Comparison of ENCODE assay signal across 9 mouse cellular contexts in the genomic region with DNA sequence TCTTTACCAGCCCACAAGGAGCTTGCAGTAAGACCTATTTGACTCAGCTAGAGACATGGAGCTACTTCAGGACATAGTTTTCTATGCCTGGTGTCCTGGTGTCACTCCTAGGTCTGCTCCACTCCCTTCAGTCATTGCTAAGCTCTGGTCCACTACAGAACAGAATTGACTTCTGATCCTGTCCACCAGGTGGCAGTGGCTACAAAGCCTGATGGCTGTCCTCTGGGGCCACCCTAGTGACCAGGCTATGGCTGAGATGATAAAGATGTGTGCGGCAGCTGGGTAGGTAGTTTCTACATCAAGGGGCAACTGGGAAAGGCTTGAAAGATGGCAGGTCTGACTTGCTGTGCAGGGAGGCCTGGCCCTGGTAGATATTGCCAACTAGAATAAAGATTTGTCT. TPM values are rescaled to one million over a fixed set of nuclear protein-coding genes. Genes with fewer than 3 reads are reported as not detected.
DNase-seq lines count a peak whose midpoint lies in the region; ATAC-seq and TF ChIP-seq lines count a peak whose summit lies in the region.
"Had no signal": no experiment of that assay in that cellular context is flagged by ENCODE, and none has a peak within 500 bp of the region (broad histone marks: within the 10 kb centered on the region; RNA-seq: fewer than 3 reads in every experiment).

No protein-coding gene starts in this region.

- 57% methylated on average over 1 of the region's 1 CpGs for WGBS in forebrain, embryonic 11.5 days
- WGBS in forebrain, embryonic 16.5 days, result 46% methylated on average over 1 of the region's 1 CpGs

- DNase-seq in forebrain, embryonic 11.5 days (ENCODE audit: low spot score), result peak; percentile 76
- DNase-seq in layer of hippocampus, adult 11-12 months (ENCODE audit: low spot score), result peak; percentile 70
- peak; percentile 80 for DNase-seq in lung, postnatal 25 days (ENCODE audit: low spot score)
- peak; percentile 80 for DNase-seq in retina, postnatal 1 day

- peak; percentile 53 for TF ChIP-seq CTCF in bone marrow macrophage, adult 2 months (IDR thresholded peaks at IDR 0.05; ENCODE audit: low read depth, low read length)
- peak; percentile 59 for TF ChIP-seq CTCF in embryonic fibroblast, embryonic 13.5 days (IDR thresholded peaks at IDR 0.05; ENCODE audit: borderline replicate concordance, insufficient read depth, low read length)

- H3K36me3 ChIP-seq in forebrain, embryonic 11.5 days (ENCODE audit: control insufficient read depth, insufficient read depth, low read length), result no peaks in the 10 kb centered on the region; the same call in 1 of the 2 replicates
- peaks cover 2% of the 10 kb centered on the region; the same call in 1 of the 2 replicates for H3K36me3 ChIP-seq in forebrain, embryonic 16.5 days (ENCODE audit: control insufficient read depth, insufficient read depth)

- no peak overlapping the region for H3K4me2 ChIP-seq in forebrain, embryonic 11.5 days (ENCODE audit: low read depth, low read length, severe bottlenecking)
- no peak overlapping the region for H3K4me2 ChIP-seq in forebrain, embryonic 16.5 days (ENCODE audit: low read length)
- H3K4me2 ChIP-seq: limb, embryonic 13.5 days had no signal

- no peaks in the 10 kb centered on the region for H3K4me1 ChIP-seq in forebrain, embryonic 11.5 days (replicated peaks; ENCODE audit: control insufficient read depth, insufficient read depth, low read length)
- H3K4me1 ChIP-seq in forebrain, embryonic 16.5 days (replicated peaks; ENCODE audit: control insufficient read depth, insufficient read depth, low read length), result no peaks in the 10 kb centered on the region
- H3K4me1 ChIP-seq in bone marrow macrophage, adult 2 months (ENCODE audit: control insufficient read depth, insufficient read depth, low read length), result no peaks in the 10 kb centered on the region
- H3K4me1 ChIP-seq in embryonic fibroblast, embryonic 13.5 days (ENCODE audit: control insufficient read depth, insufficient read depth, low read length), result no peaks in the 10 kb centered on the region

- no peak overlapping the region for H3K4me3 ChIP-seq in forebrain, embryonic 11.5 days (ENCODE audit: low read depth, low read length)
- no peak overlapping the region for H3K4me3 ChIP-seq in forebrain, embryonic 16.5 days (replicated peaks; ENCODE audit: low read length)
- no peak overlapping the region for H3K4me3 ChIP-seq in bone marrow macrophage, adult 2 months (ENCODE audit: insufficient read depth, low read length)
- H3K4me3 ChIP-seq in embryonic fibroblast, embryonic 13.5 days (ENCODE audit: insufficient read depth, low read length), result no peak overlapping the region
- H3K4me3 ChIP-seq: limb, embryonic 13.5 days had no signal

- H3K9me3 ChIP-seq in forebrain, embryonic 11.5 days (ENCODE audit: control insufficient read depth, low read length), result no peaks in the 10 kb centered on the region
- no peaks in the 10 kb centered on the region for H3K9me3 ChIP-seq in forebrain, embryonic 16.5 days (ENCODE audit: control insufficient read depth, low read length)
- H3K9me3 ChIP-seq: limb, embryonic 13.5 days had no signal

- TF ChIP-seq POLR2A in bone marrow macrophage, adult 2 months (IDR thresholded peaks at IDR 0.05; ENCODE audit: borderline replicate concordance, low read depth, low read length), result no peak
- TF ChIP-seq POLR2A in embryonic fibroblast, embryonic 13.5 days (IDR thresholded peaks at IDR 0.05; ENCODE audit: low read depth, low read length), result no peak

- ATAC-seq in forebrain, embryonic 11.5 days (replicated peaks; ENCODE audit: low FRiP score), result 0 out of 2 replicates have a peak, but pooled peaks have one; percentile 34
- no peak for ATAC-seq in forebrain, embryonic 16.5 days
- ATAC-seq in hematopoietic stem cell, adult 5-6 weeks (replicated peaks in 1 of 2; ENCODE audit: insufficient read depth in 1 of 2, low FRiP score in 2 of 2, low TSS enrichment in 1 of 2, low read depth in 1 of 2, poor library complexity in 2 of 2, severe bottlenecking in 2 of 2), result peak; percentile 51 to 52; a peak in 2 of 4 replicates

- no peak overlapping the region for H3K27ac ChIP-seq in forebrain, embryonic 11.5 days (ENCODE audit: low read depth, low read length)
- no peak overlapping the region for H3K27ac ChIP-seq in forebrain, embryonic 16.5 days (ENCODE audit: low read length)
- no peak overlapping the region for H3K27ac ChIP-seq in bone marrow macrophage, adult 2 months (ENCODE audit: insufficient read depth, low read depth, low read length)
- no peak overlapping the region for H3K27ac ChIP-seq in embryonic fibroblast, embryonic 13.5 days (ENCODE audit: insufficient read depth, low read length)

- H3K9ac ChIP-seq in forebrain, embryonic 11.5 days (ENCODE audit: low read length), result no peak overlapping the region
- H3K9ac ChIP-seq in forebrain, embryonic 16.5 days (replicated peaks; ENCODE audit: low read depth, low read length), result no peak overlapping the region
- H3K9ac ChIP-seq: limb, embryonic 13.5 days had no signal

- no peaks in the 10 kb centered on the region for H3K27me3 ChIP-seq in forebrain, embryonic 11.5 days (ENCODE audit: control insufficient read depth, insufficient read depth, low read length)
- no peaks in the 10 kb centered on the region for H3K27me3 ChIP-seq in forebrain, embryonic 16.5 days (replicated peaks; ENCODE audit: control insufficient read depth, insufficient read depth, low read length)
- H3K27me3 ChIP-seq: limb, embryonic 13.5 days had no signal

RNA-seq across cellular contexts. Expression of gene Slc45a1, which starts 26.5 kb away (rescaled TPM):
- 2.7 and 4.5 TPM in 2 replicates for polyA plus RNA-seq in forebrain, embryonic 11.5 days (2014; fragmentation: Nextera tagmentation; extraction: Ambion mirVana)
- polyA plus RNA-seq in forebrain, embryonic 16.5 days (2015; fragmentation: Nextera tagmentation; extraction: Ambion mirVana), result 19.3 and 25.8 TPM in 2 replicates
- polyA plus RNA-seq in bone marrow macrophage, adult 2 months (2012; ENCODE audit: insufficient read depth, insufficient read length, missing spikeins), result 0.21 TPM in 1 of 2 replicates, not detected in the other
- polyA plus RNA-seq in embryonic fibroblast, embryonic 13.5 days (2011; ENCODE audit: insufficient read length, low read depth, missing spikeins), result 0.16 and 0.17 TPM in 2 replicates
- 0.06 TPM in 1 of 2 replicates, not detected in the other for total RNA-seq in hematopoietic stem cell, adult 5-6 weeks (2017)
